Mouse (Mus musculus): ENCODE results near the gene Dop1b. TPM values are rescaled to one million over a fixed set of nuclear protein-coding genes. Genes with fewer than 3 reads are reported as not detected.
"Not testable (repeated sequence)": the region's sequence is repeated elsewhere in the genome, so short reads cannot be mapped to it uniquely, and the experiment has no call there.

Dop1b gene
- 31.0 and 32.2 TPM in 2 replicates for polyA plus RNA-seq (2015; fragmentation: Nextera tagmentation; extraction: Ambion mirVana)

GRCm38 (mm10) chr16:93711411-93712188 lies at the start of gene Dop1b:
Dop1b (plus strand) TSS chr16:93711904.
- peak; percentile 88 for ATAC-seq (ENCODE audit: low FRiP score)
- WGBS = under 1% methylated on average over 68 of the region's 77 CpGs
- no peaks in the 10 kb centered on the region for H3K9me3 ChIP-seq
- H3K27ac ChIP-seq = peak within 1 kb of the TSS; percentile 89
- H3K36me3 ChIP-seq = peaks cover 8% of the 10 kb centered on the region; the same call in 1 of the 2 replicates
- peaks cover 22% of the 10 kb centered on the region for H3K4me1 ChIP-seq (replicated peaks)
- H3K27me3 ChIP-seq = peaks cover 14% of the 10 kb centered on the region
- peak within 1 kb of the TSS; percentile 93 for H3K9ac ChIP-seq
- H3K4me2 ChIP-seq = peak within 1 kb of the TSS; percentile 75
- H3K4me3 ChIP-seq = peak within 1 kb of the TSS; percentile 83

GRCm38 (mm10) chr16:93667976-93668375 lies 43.7 kb upstream of the Dop1b start:
- H3K36me3 ChIP-seq = no peaks in the 10 kb centered on the region

DNA sequence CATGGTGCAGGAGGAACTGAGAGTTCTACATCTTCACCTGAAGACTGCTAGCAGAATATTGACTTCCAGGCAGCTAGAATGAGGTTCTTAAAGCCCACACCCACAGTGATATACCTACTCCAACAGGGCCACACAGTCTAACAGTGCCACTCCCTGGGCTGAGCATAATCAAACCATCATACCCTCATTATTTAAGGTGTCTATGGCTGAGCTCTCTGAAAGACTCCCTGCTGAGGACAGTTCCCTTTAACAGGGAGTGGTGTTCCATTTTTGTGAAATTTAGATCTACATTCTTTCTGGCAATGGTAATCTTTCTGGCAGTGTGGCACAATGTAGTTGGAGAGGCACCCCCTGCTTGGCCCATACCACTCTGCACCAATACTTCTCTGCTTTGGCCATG lies 42.2 kb upstream of the Dop1b start:
- H3K36me3 ChIP-seq = no peaks in the 10 kb centered on the region
- no peak overlapping the region for H3K27ac ChIP-seq
- no peak for ATAC-seq (ENCODE audit: low FRiP score)
- H3K4me3 ChIP-seq = no peak overlapping the region
- H3K9ac ChIP-seq = no peak overlapping the region
- no peaks in the 10 kb centered on the region for H3K4me1 ChIP-seq (replicated peaks)
- H3K4me2 ChIP-seq = no peak overlapping the region
- peaks cover 20% of the 10 kb centered on the region for H3K9me3 ChIP-seq
- no peaks in the 10 kb centered on the region for H3K27me3 ChIP-seq

More at GRCm38 (mm10) chr16:93667976-93668375, 43.7 kb upstream of the Dop1b start:
- no peaks in the 10 kb centered on the region for H3K27me3 ChIP-seq
- H3K27ac ChIP-seq = no peak overlapping the region
- H3K9ac ChIP-seq = no peak overlapping the region
- H3K4me2 ChIP-seq = no peak overlapping the region
- no peak for ATAC-seq (ENCODE audit: low FRiP score)
- H3K4me1 ChIP-seq (replicated peaks) = no peaks in the 10 kb centered on the region
- peaks cover 26% of the 10 kb centered on the region for H3K9me3 ChIP-seq
- no peak overlapping the region for H3K4me3 ChIP-seq

DNA sequence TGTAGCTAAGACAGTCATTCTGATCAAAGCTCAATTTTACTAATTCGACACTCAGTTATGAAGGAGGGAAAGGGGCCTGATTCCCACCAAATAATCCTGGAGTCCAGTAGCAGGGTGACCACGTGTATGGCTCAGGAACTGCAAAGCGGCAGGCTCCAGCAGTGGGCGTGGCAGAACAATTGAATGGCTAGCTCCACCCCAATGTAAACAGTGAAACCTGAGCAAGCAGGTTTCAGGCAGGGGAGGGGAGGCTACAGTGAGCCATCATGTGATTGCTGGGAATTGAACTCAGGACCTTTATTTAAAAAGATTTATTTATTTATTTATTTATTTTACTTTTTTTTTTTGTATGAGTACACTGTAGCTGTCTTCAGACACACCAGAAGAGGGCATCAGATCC lies 41.2 kb upstream of the Dop1b start:
- H3K36me3 ChIP-seq; H3K9ac ChIP-seq; ATAC-seq (ENCODE audit: low FRiP score); H3K4me2 ChIP-seq; H3K27ac ChIP-seq; H3K27me3 ChIP-seq; H3K4me1 ChIP-seq (replicated peaks); H3K4me3 ChIP-seq: not testable (repeated sequence)
- WGBS = 39% methylated on average over 4 of the region's 4 CpGs
- peaks cover 20% of the 10 kb centered on the region for H3K9me3 ChIP-seq

GRCm38 (mm10) chr16:93671064-93671463 lies 40.6 kb upstream of the Dop1b start:
- no peak for ATAC-seq (ENCODE audit: low FRiP score)
- no peak overlapping the region for H3K4me3 ChIP-seq
- H3K27ac ChIP-seq = no peak overlapping the region
- H3K4me2 ChIP-seq = no peak overlapping the region
- H3K9me3 ChIP-seq = peaks cover 20% of the 10 kb centered on the region
- H3K36me3 ChIP-seq = no peaks in the 10 kb centered on the region
- 94% methylated on average over 5 of the region's 5 CpGs for WGBS
- H3K4me1 ChIP-seq (replicated peaks) = no peaks in the 10 kb centered on the region
- no peaks in the 10 kb centered on the region for H3K27me3 ChIP-seq
- no peak overlapping the region for H3K9ac ChIP-seq

DNA sequence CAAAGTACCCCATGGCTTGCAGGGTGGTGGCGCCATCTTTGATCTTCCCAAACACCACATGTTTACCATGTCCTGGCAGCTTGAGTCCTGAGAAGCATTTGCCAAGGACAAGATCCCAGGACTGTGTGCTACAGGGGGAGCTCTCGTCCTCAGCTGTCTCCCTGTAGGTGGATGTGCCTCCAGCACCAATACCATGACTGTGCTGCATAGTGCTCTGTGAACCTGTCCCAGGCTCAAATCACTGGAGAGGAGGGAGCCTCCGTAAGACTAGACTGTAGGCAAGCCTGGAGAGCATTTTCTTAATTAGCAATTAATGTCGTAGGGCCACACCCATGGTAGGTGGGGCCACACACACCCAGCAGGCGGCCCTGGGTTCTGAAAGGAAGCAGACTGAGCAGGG lies 35.3 kb upstream of the Dop1b start:
- Histone ChIP-seq H3K4me1 (replicated peaks) (no peaks in the 10 kb centered on the region), H3K9me3 (0 out of 2 replicates have a peak, but pooled peaks cover 4% of the 10 kb centered on the region), H3K27ac (no peak overlapping the region), H3K4me3 (no peak overlapping the region), H3K27me3 (peaks cover 27% of the 10 kb centered on the region), H3K9ac (no peak overlapping the region), H3K36me3 (no peaks in the 10 kb centered on the region), H3K4me2 (no peak overlapping the region)
- 88% methylated on average over 5 of the region's 5 CpGs for WGBS
- ATAC-seq (ENCODE audit: low FRiP score) = no peak

DNA sequence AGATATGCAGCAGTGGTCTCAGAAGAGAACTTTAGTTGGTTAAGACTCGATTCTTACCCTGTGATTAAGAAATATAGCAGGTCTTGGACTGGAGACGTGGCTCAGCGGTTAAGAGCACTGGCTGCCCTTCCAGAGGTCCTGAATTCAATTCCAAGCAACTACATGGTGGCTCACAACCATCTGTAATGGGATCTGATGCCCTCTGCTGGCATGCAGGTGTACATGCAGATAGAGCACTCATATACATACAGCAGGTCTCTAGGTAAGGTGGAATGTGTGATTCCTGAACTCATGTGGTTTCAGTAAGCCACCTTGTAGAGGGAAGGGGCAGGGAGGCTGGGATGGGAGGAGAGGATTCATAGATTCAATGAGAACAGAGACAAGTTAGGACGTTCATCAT lies 33.5 kb upstream of the Dop1b start:
- peaks cover 45% of the 10 kb centered on the region for H3K27me3 ChIP-seq
- no peak overlapping the region for H3K4me3 ChIP-seq
- H3K36me3 ChIP-seq = no peaks in the 10 kb centered on the region
- H3K4me1 ChIP-seq (replicated peaks) = peaks cover 8% of the 10 kb centered on the region
- H3K4me2 ChIP-seq = no peak overlapping the region
- 86% methylated on average over 4 of the region's 4 CpGs for WGBS
- H3K9me3 ChIP-seq = 0 out of 2 replicates have a peak, but pooled peaks cover 4% of the 10 kb centered on the region
- no peak overlapping the region for H3K9ac ChIP-seq
- H3K27ac ChIP-seq = no peak overlapping the region
- ATAC-seq (ENCODE audit: low FRiP score) = no peak

DNA sequence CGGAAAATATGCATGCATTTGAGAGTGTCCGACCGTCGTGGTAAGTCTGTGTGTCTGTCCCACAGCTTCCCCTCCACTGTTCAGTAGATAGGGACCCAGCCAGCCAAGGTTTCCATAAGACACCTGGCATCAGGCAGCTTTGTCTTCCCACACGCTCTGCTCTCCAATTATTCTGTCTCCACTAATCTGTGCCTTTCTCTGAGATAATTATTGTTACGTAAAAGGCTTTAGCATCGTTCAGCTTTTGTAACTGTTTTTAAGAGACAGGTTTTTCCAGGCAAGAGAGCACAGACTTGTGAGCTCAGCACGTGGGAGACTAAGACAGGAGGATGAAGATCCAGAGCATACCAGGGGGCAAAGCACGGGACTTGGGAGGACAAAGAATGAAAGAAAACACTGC lies 32.5 kb upstream of the Dop1b start:
- Histone ChIP-seq H3K9ac (no peak overlapping the region), H3K36me3 (no peaks in the 10 kb centered on the region), H3K27me3 (peaks cover 55% of the 10 kb centered on the region), H3K4me2 (no peak overlapping the region), H3K27ac (no peak overlapping the region), H3K9me3 (0 out of 2 replicates have a peak, but pooled peaks cover 4% of the 10 kb centered on the region), H3K4me1 (replicated peaks) (peaks cover 17% of the 10 kb centered on the region), H3K4me3 (no peak overlapping the region)
- no peak for ATAC-seq (ENCODE audit: low FRiP score)
- WGBS = 65% methylated on average over 9 of the region's 9 CpGs

DNA sequence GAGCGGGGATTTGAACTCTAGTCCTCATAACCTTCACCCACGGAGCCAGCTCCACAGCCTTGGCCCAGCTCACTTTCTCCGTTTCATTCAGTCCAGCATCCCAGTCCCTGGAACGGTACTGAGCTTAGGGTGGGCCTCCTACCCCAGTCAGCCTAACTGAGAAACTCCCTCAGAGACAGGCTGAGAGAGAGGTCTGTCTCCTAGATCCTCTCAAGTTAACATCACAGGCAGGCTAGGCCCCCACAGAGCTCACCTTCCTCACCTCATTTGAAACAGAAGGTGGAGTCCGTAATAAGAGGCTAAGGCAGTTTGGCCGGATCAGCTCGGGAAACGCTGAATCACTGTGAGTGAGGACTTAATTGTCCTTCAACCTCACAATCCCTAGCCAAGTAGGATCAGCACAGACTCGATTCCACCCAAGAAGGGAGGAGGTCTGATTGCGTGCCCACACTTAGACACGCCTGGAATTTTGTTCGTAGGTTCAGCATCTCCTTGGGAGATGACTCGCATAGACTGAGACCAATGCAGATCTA lies 29.5 kb upstream of the Dop1b start:
- peaks cover 7% of the 10 kb centered on the region; the same call in 1 of the 2 replicates for H3K9me3 ChIP-seq
- H3K4me1 ChIP-seq (replicated peaks) = peaks cover 17% of the 10 kb centered on the region
- H3K27me3 ChIP-seq = peaks cover 71% of the 10 kb centered on the region
- ATAC-seq (ENCODE audit: low FRiP score) = no peak
- no peak overlapping the region for H3K9ac ChIP-seq
- H3K27ac ChIP-seq = no peak overlapping the region
- peak overlapping the region; percentile 69 for H3K4me2 ChIP-seq
- H3K4me3 ChIP-seq = peak overlapping the region; percentile 42; the same call in 1 of the 2 replicates
- 26% methylated on average over 13 of the region's 13 CpGs for WGBS
- H3K36me3 ChIP-seq = no peaks in the 10 kb centered on the region

GRCm38 (mm10) chr16:93682689-93683507 lies 28.8 kb upstream of the Dop1b start, which contains the start of gene Cbr3:
Cbr3 (plus strand) TSS chr16:93683215.
- Histone ChIP-seq H3K27me3 (peaks cover 71% of the 10 kb centered on the region), H3K4me3 (peak within 1 kb of the TSS; percentile 42), H3K4me2 (peak within 1 kb of the TSS; percentile 69), H3K36me3 (no peaks in the 10 kb centered on the region), H3K4me1 (replicated peaks) (peaks cover 17% of the 10 kb centered on the region), H3K9ac (peak within 1 kb of the TSS; percentile 70), H3K9me3 (peaks cover 4% of the 10 kb centered on the region; the same call in 1 of the 2 replicates), H3K27ac (no peak within 1 kb of the TSS)
- ATAC-seq (ENCODE audit: low FRiP score) = peak; percentile 68; the same call in 1 of the 2 replicates
- 1% methylated on average over 63 of the region's 63 CpGs for WGBS

DNA sequence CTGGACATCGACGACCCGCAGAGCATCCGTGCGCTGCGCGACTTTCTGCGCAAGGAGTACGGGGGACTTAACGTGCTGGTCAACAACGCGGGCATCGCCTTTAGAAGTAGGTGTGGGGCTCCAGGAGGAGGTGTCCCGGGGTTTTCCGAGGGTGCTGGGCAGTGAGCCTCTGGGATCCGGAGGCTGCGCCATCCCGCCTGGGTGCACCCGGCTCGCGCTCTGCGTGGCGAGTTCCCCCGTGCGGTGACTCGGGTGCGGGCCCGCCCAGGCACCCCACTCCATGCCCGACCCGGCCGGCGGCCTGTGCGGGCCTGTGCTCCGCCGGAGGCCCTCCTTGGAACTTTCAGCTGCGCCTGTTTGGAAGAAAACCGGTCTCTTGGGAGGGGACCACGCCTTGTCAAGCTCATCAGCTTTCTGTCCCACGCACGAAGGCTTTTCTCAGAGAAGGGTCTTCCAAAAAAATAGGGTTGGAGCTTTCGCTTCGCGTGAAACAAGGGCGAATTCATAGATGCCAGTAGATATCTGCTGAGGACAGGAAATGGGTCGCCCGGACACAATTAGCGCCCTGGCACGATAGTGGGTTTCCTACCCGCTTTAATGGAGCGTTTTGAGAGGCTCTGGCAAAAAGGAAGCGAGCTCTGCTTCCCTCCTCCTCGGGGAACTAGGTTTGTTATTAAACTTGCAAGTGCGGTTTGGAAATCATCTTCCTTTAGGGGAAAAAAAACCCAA lies 28.0 kb upstream of the Dop1b start:
- Histone ChIP-seq H3K27me3 (peaks cover 68% of the 10 kb centered on the region), H3K4me2 (peak overlapping the region; percentile 69), H3K4me1 (replicated peaks) (peaks cover 17% of the 10 kb centered on the region), H3K27ac (no peak overlapping the region), H3K4me3 (peak overlapping the region; percentile 42), H3K36me3 (no peaks in the 10 kb centered on the region), H3K9me3 (peaks cover 4% of the 10 kb centered on the region; the same call in 1 of the 2 replicates), H3K9ac (peak overlapping the region; percentile 70)
- peak; percentile 43; the same call in 1 of the 2 replicates for ATAC-seq (ENCODE audit: low FRiP score)
- WGBS = under 1% methylated on average over 53 of the region's 53 CpGs
